Mouse (Mus musculus): ENCODE results near the gene Sema3e. TPM values are rescaled to one million over a fixed set of nuclear protein-coding genes. Genes with fewer than 3 reads are reported as not detected.

The Sema3e gene
- polyA plus RNA-seq, 1 experiment, result 23.6 TPM

GRCm38 (mm10) chr5:14224509-14224908 is 199.4 kb downstream of the Sema3e start:
- TF ChIP-seq CTCF (IDR thresholded peaks at IDR 0.05; ENCODE audit: insufficient read depth, low read length), result no peak
- DNase-seq, result no peak
- H3K4me3 ChIP-seq (replicated peaks; ENCODE audit: extremely low read depth, low read depth, low read length), result no peak overlapping the region
- 83% methylated on average over 6 of the region's 6 CpGs for WGBS
- no peaks in the 10 kb centered on the region for H3K4me1 ChIP-seq (ENCODE audit: control insufficient read depth, insufficient read depth, low read length)

- TF ChIP-seq POLR2A (IDR thresholded peaks at IDR 0.05; ENCODE audit: borderline replicate concordance, extremely low read depth, low read depth, low read length) (no peak), CTCF (IDR thresholded peaks at IDR 0.05; ENCODE audit: insufficient read depth, low read length) (no peak)
- WGBS, result 64% methylated on average over 3 of the region's 3 CpGs
- Histone ChIP-seq H3K4me3 (replicated peaks; ENCODE audit: extremely low read depth, low read depth, low read length) (no peak overlapping the region), H3K4me1 (ENCODE audit: control insufficient read depth, insufficient read depth, low read length) (no peaks in the 10 kb centered on the region)
- no peak for DNase-seq
Observed at GRCm38 (mm10) chr5:14231027-14231426, 206.0 kb downstream of the Sema3e start.

DNA sequence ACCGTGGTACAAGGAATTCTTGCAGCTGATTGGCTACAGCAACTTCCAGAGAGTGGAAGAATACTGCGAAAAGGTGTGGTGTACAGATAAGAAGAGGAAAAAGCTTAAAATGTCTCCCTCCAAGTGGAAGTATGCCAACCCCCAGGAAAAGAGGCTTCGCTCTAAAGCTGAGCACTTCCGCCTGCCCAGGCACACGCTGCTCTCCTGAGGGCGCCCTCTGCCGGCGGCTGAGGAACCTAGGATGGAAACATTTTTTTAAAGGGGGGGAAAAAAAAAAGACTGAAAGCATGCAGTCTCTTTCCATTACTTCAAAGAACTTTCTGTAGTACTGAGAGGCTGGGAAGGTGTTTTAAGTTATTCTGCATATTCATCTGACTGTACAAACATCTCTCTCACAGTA is 227.5 kb downstream of the Sema3e start:
- DNase-seq, result peak; percentile 11
- Histone ChIP-seq H3K4me1 (ENCODE audit: control insufficient read depth, insufficient read depth, low read length) (no peaks in the 10 kb centered on the region), H3K4me3 (replicated peaks; ENCODE audit: extremely low read depth, low read depth, low read length) (no peak overlapping the region)
- peak; percentile 10; the same call in 1 of the 2 replicates for TF ChIP-seq CTCF (IDR thresholded peaks at IDR 0.05; ENCODE audit: insufficient read depth, low read length)
- no peak for TF ChIP-seq POLR2A (IDR thresholded peaks at IDR 0.05; ENCODE audit: borderline replicate concordance, extremely low read depth, low read depth, low read length)
- 38% methylated on average over 8 of the region's 8 CpGs for WGBS

DNA sequence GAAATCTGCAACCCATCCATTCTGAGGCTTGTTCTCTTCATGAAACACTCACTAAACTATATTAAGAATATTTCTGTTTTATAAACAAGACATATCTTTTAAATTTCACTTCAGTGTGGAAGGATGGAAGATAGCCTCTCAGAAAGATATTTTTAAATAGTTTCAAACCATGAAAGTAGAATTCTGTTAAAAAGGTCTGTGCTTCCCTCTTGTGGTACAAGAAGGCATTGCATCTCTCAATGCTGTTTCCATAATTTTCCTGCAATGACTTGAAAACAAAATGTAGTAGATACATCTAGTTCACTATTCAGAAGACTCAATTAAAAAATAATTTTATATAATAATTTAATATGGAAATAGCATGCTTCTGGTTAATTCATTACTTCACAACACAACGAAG is 228.3 kb downstream of the Sema3e start:
- no peak for DNase-seq
- Histone ChIP-seq H3K4me3 (replicated peaks; ENCODE audit: extremely low read depth, low read depth, low read length) (no peak overlapping the region), H3K4me1 (ENCODE audit: control insufficient read depth, insufficient read depth, low read length) (no peaks in the 10 kb centered on the region)
- 74% methylated on average over 1 of the region's 1 CpGs for WGBS
- no peak for TF ChIP-seq POLR2A (IDR thresholded peaks at IDR 0.05; ENCODE audit: borderline replicate concordance, extremely low read depth, low read depth, low read length)
- TF ChIP-seq CTCF (IDR thresholded peaks at IDR 0.05; ENCODE audit: insufficient read depth, low read length), result peak; percentile 22; the same call in 1 of the 2 replicates

GRCm38 (mm10) chr5:14260156-14260555 is 235.1 kb downstream of the Sema3e start:
- H3K4me3 ChIP-seq (replicated peaks; ENCODE audit: extremely low read depth, low read depth, low read length), result no peak overlapping the region
- 90% methylated on average over 4 of the region's 4 CpGs for WGBS
- TF ChIP-seq POLR2A (IDR thresholded peaks at IDR 0.05; ENCODE audit: borderline replicate concordance, extremely low read depth, low read depth, low read length) (no peak), CTCF (IDR thresholded peaks at IDR 0.05; ENCODE audit: insufficient read depth, low read length) (no peak)
- H3K4me1 ChIP-seq (ENCODE audit: control insufficient read depth, insufficient read depth, low read length), result no peaks in the 10 kb centered on the region
- DNase-seq, result no peak

DNA sequence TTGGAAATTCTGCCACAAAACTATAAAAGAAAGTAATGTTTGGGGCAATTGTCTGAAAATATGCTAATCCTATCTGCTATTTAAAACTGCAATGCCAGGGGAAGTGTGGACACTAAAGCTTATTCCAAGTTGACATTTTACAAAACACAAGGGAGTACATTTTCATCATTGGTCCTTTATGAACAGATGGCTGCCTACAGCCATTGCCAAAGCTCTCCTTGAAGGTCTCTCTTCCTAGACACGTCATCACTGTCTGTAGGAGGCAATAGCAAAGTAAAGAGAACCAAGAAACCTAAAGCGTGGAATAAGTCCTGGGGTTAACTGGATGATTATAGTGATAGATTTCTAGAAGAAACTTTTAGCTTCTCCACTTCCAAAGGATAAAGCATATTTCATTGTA is 242.3 kb downstream of the Sema3e start:
- no peaks in the 10 kb centered on the region for H3K4me1 ChIP-seq (ENCODE audit: control insufficient read depth, insufficient read depth, low read length)
- no peak overlapping the region for H3K4me3 ChIP-seq (replicated peaks; ENCODE audit: extremely low read depth, low read depth, low read length)
- TF ChIP-seq POLR2A (IDR thresholded peaks at IDR 0.05; ENCODE audit: borderline replicate concordance, extremely low read depth, low read depth, low read length) (no peak), CTCF (IDR thresholded peaks at IDR 0.05; ENCODE audit: insufficient read depth, low read length) (no peak)
- 59% methylated on average over 2 of the region's 2 CpGs for WGBS
- no peak for DNase-seq

Other genes starting within 250 kb of the Sema3e start
- not detected in 2 replicates for gene Speer3, start 233.7 kb upstream of the Sema3e start, polyA plus RNA-seq (2012; rRNA removed)

Data from lung, adult 2 months (tissue).